Mouse (Mus musculus) brain, embryonic 14.5 days (tissue): ENCODE measurements around the gene Hspa2.

Source experiments
- CTCF ChIP-seq: fragments of 200-500 bp; IDR thresholded peaks from 2 replicates; pipeline ENCODE4 v1.5.1; 2012; ENCODE audit warnings: inconsistent platforms, mild to moderate bottlenecking, moderate library complexity, borderline replicate concordance; ENCODE audit not compliant: insufficient read depth, insufficient read length; ENCODE audit errors: extremely low read depth
- POLR2A ChIP-seq: fragments of 200-500 bp; IDR thresholded peaks from 2 replicates; pipeline ENCODE4 v1.6.1; 2012; ENCODE audit warnings: mild to moderate bottlenecking, inconsistent platforms, borderline replicate concordance; ENCODE audit not compliant: poor library complexity, insufficient read depth, insufficient read length, severe bottlenecking; ENCODE audit errors: extremely low read depth

DNA sequence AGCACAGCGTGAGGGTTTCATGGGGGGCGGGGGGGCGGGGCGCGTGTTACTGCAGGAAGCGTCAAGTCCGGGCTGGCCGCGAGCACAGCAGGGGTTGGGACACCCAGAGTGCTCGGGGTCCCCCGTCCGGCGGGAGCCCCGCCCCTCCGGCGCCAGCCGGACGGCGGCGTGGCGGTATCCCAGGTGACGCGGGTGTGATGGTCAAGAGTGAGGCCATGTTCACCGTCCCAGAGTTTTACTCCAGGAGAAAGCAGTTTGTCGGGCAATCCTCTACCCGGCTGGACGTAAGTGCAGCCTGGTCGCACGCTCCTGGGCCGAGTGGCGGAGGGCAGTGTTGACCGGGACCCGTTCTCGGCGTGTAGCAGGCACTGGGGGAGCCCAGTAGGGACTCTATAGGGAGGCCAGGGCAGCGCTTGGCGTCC is 13.5 kb downstream of the Hspa2 start, which contains the start of gene Ppp1r36:
- TF ChIP-seq POLR2A (no peak), CTCF (no peak)
